9 mouse cellular contexts compared by ENCODE assay signal in genomic region chr1:135283287-135283825, GRCm38 (mm10). TPM values are rescaled to one million over a fixed set of nuclear protein-coding genes. Genes with fewer than 3 reads are reported as not detected.
DNase-seq lines count a peak whose midpoint lies in the region; ATAC-seq lines count a peak whose summit lies in the region.
"Had no signal": no experiment of that assay in that cellular context is flagged by ENCODE, and none has a peak within 500 bp of the region (broad histone marks: within the 10 kb centered on the region; RNA-seq: fewer than 3 reads in every experiment).

No protein-coding gene starts in this region.

- ATAC-seq in kidney, embryonic 16.5 days (ENCODE audit: low FRiP score, low TSS enrichment), result peak; percentile 73

- no peaks in the 10 kb centered on the region for H3K9me3 ChIP-seq in kidney, embryonic 16.5 days (ENCODE audit: low read length)

- under 1% methylated on average over 48 of the region's 48 CpGs for WGBS in kidney, embryonic 16.5 days

- H3K4me1 ChIP-seq in kidney, embryonic 16.5 days (ENCODE audit: insufficient read depth, low read length), result peaks cover 24% of the 10 kb centered on the region; the same call in 1 of the 2 replicates

- peak overlapping the region; percentile 88 for H3K4me2 ChIP-seq in kidney, embryonic 16.5 days (replicated peaks; ENCODE audit: low read depth, low read length)

- H3K27ac ChIP-seq in kidney, embryonic 16.5 days (ENCODE audit: low read length), result peak overlapping the region; percentile 90

- peak overlapping the region; percentile 87 for H3K4me3 ChIP-seq in kidney, embryonic 16.5 days (ENCODE audit: low read length)

- peak; percentile 64 for DNase-seq in adrenal gland, postnatal 14 days
- DNase-seq in adrenal gland, adult 2 months, result no peak
- DNase-seq in thymus, postnatal 10 days (ENCODE audit: low spot score in 2 of 2), result peak; percentile 18 to 29
- no peak for DNase-seq in thymus, postnatal 14 days
- peak; percentile 41 for DNase-seq in gastrocnemius, postnatal 25 days
- DNase-seq in lung, postnatal 14 days, result peak; percentile 37
- peak; percentile 75 for DNase-seq in right cerebral cortex, postnatal 25 days

- peak overlapping the region; percentile 95 for H3K9ac ChIP-seq in kidney, embryonic 16.5 days (replicated peaks; ENCODE audit: low read length)

- peaks cover 7% of the 10 kb centered on the region; the same call in 1 of the 2 replicates for H3K36me3 ChIP-seq in kidney, embryonic 16.5 days (ENCODE audit: insufficient read depth, low read length)

- H3K27me3 ChIP-seq in kidney, embryonic 16.5 days (ENCODE audit: insufficient read depth, low read length), result no peaks in the 10 kb centered on the region

RNA-seq across cellular contexts. Expression of gene Rnpep, which starts 0.5 kb away (rescaled TPM):
- total RNA-seq in adrenal gland, postnatal 14 days (2021), result 46.8 and 51.3 TPM in 2 replicates
- total RNA-seq in adrenal gland, adult 2 months (2021), result 10 to 100 TPM; 50.5 to 60.8 TPM
- polyA plus RNA-seq in adrenal gland, adult 2 months (2012; rRNA removed), result 41.1 and 41.6 TPM in 2 replicates
- total RNA-seq in gastrocnemius, postnatal 25 days (2021), result 10 to 100 TPM; 12.0 to 12.9 TPM
- polyA plus RNA-seq in kidney, embryonic 16.5 days (2015; fragmentation: Nextera tagmentation; extraction: Ambion mirVana), result 89.8 and 91.8 TPM in 2 replicates

RNA-seq across cellular contexts. Expression of gene Elf3, which starts 25.0 kb away (rescaled TPM):
- total RNA-seq in adrenal gland, postnatal 14 days (2021), result 0.30 TPM in 2 replicates
- under 1 TPM in 1 of 2 experiments, not detected in 1; 0.38 TPM for total RNA-seq in adrenal gland, adult 2 months (2021)
- polyA plus RNA-seq in adrenal gland, adult 2 months (2012; rRNA removed), result 0.10 and 0.46 TPM in 2 replicates
- total RNA-seq in gastrocnemius, postnatal 25 days (2021), result under 1 TPM in 1 of 2 experiments, not detected in 1; 0.18 TPM
- polyA plus RNA-seq in kidney, embryonic 16.5 days (2015; fragmentation: Nextera tagmentation; extraction: Ambion mirVana), result 41.8 and 44.1 TPM in 2 replicates
- total RNA-seq: hematopoietic stem cell, adult 5-6 weeks had no signal

RNA-seq across cellular contexts. Expression of gene Timm17a, which starts 30.2 kb away (rescaled TPM):
- 256 and 274 TPM in 2 replicates for total RNA-seq in adrenal gland, postnatal 14 days (2021)
- 100 to 1,000 TPM; 174 to 237 TPM for total RNA-seq in adrenal gland, adult 2 months (2021)
- polyA plus RNA-seq in adrenal gland, adult 2 months (2012; rRNA removed), result 40.7 and 54.2 TPM in 2 replicates
- 100 to 1,000 TPM; 282 to 296 TPM for total RNA-seq in gastrocnemius, postnatal 25 days (2021)
- polyA plus RNA-seq in kidney, embryonic 16.5 days (2015; fragmentation: Nextera tagmentation; extraction: Ambion mirVana), result 201 and 206 TPM in 2 replicates

RNA-seq across cellular contexts. Expression of gene Lmod1, which starts 41.3 kb away (rescaled TPM):
- total RNA-seq in adrenal gland, postnatal 14 days (2021), result 1.7 and 3.7 TPM in 2 replicates
- total RNA-seq in adrenal gland, adult 2 months (2021), result 1 to 10 TPM; 2.1 to 2.6 TPM
- 0.77 and 1.1 TPM in 2 replicates for polyA plus RNA-seq in adrenal gland, adult 2 months (2012; rRNA removed)
- total RNA-seq in gastrocnemius, postnatal 25 days (2021), result 10 to 100 TPM in 1 of 2 experiments, 1 to 10 TPM in 1; 3.0 to 10.9 TPM
- polyA plus RNA-seq in kidney, embryonic 16.5 days (2015; fragmentation: Nextera tagmentation; extraction: Ambion mirVana), result 1.8 and 2.9 TPM in 2 replicates
- total RNA-seq: hematopoietic stem cell, adult 5-6 weeks had no signal

Comparison
In these comparisons a context has a peak if more than half of its experiments do, and no peak if none do; other contexts are left out.
1. DNase-seq: peak in adrenal gland, postnatal 14 days (single experiment), thymus, postnatal 10 days (2 of 2), gastrocnemius, postnatal 25 days (single experiment), lung, postnatal 14 days (single experiment) and right cerebral cortex, postnatal 25 days (single experiment); none in adrenal gland, adult 2 months (single experiment) and thymus, postnatal 14 days (single experiment).